Mouse (Mus musculus) adrenal gland, postnatal 4 days (tissue): Measurements from ENCODE around the gene Cbarp. TPM values are rescaled to one million over a fixed set of nuclear protein-coding genes. Genes with fewer than 3 reads are reported as not detected.

Experiments
- DNase-seq, 2 experiments: peaks; one replicate each; pipeline ENCODE4 v3.0.0; 2021 to 2022; ENCODE audit warnings: low spot score in 2 of 2, mixed read lengths in 2 of 2
- total RNA-seq, 2 experiments: library from RNA; stranded (reverse); gene quantifications; 2 replicates each; pipeline ENCODE4 v1.2.3; 2021

Gene Cbarp
- total RNA-seq, 2 experiments from 2014 or later, result 49.1 to 72.7 TPM

DNA sequence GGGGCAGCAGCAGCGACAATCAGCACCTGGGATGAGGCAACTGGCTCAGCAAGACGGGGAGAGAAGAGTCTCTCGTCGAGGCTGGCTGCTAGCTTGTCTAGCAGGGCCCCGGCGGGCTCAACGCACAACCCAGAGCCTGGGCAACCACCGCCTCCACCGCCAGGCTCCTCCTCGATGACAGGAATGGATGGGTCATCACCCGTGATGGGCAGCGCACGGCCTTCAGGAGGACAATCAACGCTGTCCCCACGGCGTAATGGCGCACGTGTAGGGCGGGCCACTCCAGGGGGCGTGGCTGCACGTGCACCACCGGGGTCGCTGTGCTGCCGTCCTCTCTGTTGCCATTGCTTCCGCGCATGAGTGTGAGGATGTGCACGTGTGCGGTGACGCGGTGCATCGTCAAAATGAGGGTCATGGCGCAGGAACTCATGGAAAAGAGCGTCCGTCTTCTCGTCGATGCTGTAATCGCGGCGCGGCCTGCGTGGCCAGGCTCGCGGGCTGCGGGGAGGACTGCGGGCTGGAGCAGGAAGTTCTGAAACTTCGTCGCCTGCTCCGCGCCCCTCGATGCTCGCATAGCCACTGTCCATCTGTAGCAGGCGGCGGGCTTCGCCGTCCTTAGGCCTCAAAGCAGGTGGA is 9.2 kb downstream of the Cbarp start:
- DNase-seq, result no peak

DNA sequence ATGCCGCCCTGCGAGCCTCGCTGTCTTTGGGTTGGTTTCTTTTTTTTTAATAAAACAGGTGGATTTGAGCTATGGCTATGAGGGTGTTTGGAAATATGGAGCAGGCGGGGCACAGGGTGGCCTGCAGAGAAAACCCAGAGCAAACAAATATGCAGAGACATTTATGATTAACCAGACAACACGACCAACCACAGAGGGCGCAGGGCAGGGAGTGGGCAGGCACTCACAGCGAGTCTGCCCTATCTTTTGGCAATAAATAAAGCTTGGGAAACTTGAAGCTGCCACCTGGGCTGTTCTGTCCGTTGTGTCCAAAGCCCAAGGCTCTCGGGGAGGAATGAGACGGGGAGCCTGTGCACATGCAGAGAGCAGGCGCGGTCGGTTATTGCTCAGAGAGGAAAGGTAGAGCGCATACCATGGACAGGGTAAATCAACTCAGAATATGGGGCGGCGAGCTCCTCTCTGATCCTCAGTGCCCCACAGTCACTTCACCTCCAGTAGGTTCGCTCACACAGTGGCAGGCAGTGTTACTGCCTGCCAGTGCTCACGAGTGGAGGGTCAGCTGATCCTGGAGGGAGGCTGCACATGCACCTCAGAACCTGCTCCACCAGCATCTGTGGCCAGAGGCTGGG is 10.1 kb downstream of the Cbarp start:
- DNase-seq, result no peak

- no peak for DNase-seq
These were observed 10.8 kb downstream of the Cbarp start for GRCm38 (mm10) chr10:80129846-80130245.

GRCm38 (mm10) chr10:80127920-80128319 is 12.7 kb downstream of the Cbarp start:
- DNase-seq, result no peak

GRCm38 (mm10) chr10:80123932-80124562 is 16.6 kb downstream of the Cbarp start:
- no peak for DNase-seq

DNA sequence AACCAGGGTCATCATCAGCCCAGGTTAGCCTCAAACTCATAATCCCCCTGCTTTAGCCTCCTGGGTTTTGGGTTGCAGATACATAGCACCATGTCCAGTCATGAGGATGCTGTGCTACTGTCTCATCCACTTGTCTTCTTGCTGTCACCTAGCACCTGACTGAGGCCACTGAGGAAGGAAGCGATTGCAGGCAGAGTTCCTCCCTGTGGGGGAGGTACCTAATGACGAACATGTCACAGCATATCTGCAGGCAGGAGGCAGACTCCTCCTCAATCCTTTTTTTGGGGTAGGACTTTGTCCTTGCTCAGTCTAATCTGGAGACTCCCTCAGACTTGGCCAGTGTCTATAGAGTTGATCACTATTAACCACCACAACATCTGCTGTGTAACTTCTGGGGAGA is 19.0 kb downstream of the Cbarp start:
- no peak for DNase-seq

DNA sequence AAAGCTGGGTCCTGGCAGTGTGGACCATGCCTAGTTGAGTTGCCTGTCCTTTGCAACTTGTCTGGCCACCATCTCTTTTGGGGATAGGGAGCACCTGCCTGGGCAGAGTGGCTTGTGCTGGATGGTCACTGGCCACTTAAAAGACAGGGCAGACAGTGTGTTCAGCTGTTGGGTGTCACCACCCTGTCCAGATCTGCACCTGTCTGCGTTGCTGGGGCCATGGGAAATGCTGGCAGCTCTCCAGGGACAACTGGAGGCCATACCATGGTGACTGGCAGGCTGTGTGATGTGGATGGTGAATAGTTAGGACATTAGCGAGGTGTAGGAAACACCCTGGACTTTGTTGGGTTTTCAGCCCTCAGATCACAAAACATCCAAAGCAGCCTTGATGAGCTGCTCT is 20.5 kb downstream of the Cbarp start:
- DNase-seq, result no peak

DNA sequence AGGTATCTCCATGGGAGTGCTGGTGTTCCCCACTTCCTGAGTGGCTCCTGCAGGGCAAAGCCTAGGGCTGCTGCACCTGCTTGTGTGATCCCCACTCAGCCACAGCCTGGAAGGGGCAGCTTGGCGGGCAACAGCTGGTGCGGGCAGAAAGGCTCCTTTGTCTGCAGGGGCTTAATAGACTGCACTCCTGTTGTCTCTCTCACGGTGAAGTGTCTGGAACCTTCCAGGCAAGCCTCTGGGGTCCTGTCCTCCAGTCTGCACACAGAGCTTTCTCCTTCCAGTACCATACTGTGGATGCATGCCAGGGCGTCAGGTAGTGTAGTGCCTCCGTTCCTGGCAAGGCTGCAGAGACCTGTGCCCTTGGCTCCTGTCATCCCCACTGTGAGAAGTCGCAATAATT is 22.1 kb downstream of the Cbarp start:
- DNase-seq, result no peak

DNA sequence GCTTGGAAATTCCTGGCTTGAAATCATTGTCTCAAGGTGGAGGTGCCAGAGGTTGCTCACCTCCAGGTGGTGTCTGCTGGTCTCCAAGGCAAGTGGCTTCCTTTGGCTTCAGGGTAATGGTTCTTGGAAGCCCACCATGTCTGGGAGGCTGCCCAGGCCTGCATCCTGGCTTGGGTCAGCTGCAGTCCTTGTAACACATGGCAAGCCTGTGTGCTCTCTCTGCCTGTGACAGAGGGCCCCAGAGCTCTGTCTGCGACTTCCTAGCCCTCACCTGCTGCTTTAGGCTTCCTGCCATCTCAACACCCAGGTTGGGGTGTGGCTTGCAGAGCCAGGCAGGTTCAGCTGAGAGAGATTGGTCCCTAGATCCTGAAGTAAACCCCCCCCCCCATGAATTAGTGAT is 22.9 kb downstream of the Cbarp start:
- no peak for DNase-seq

- DNase-seq, result no peak
These were observed 23.5 kb downstream of the Cbarp start for GRCm38 (mm10) chr10:80116927-80117691.

DNA sequence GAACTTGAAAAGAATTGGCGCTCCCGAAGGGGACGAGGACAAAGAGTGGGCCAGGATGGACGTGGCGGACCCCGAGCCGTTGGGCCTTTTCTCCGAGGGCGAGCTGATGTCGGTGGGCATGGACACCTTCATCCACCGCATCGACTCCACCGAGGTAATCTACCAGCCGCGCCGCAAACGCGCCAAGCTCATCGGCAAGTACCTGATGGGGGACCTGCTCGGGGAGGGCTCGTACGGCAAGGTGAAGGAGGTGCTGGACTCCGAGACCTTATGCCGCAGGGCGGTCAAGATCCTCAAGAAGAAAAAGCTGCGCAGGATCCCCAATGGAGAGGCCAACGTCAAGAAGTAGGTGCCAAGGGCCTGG is 24.1 kb downstream of the Cbarp start:
- no peak for DNase-seq

GRCm38 (mm10) chr10:80115944-80116335 is 24.7 kb downstream of the Cbarp start:
- DNase-seq, result no peak

DNA sequence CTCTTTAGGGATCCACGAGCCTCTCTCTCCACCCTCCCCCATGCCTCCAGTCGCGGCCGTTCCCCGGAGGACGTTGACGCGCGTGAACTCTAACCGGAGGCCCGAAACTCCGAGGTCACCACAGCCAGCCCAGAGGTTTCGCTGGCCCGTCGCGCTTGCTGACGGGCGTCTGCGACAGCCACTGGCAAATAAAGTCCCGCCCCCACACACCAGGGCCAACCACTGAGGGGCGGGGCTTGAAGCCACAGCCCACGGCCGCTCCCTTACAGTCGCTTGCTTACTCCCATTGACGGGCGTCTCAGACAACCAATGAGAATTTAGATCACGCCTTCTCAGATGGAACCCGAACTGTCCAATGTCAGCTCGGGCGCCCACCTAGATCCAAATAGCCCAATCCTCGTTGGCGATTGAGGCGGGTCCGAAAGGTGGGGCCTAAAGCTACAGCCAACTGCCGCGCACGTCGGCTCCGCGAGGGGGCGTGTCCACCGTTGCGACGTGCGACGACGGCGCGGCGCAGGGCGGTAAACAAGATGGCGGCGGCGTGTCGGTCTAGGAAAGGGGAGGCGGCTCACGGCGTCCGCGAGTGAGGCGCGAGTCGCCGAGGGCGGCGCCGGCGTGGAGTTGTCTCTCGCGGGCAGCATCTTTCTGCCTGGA is 25.2 kb downstream of the Cbarp start, which contains the start of gene Stk11:
Gene Stk11, plus strand, starts transcription at position 514 of the 654 bp plus-strand sequence.
- DNase-seq, result peak; percentile 94 to 97

GRCm38 (mm10) chr10:80114341-80115284 is 26.0 kb downstream of the Cbarp start:
- DNase-seq, result peak; percentile 86 to 95

DNA sequence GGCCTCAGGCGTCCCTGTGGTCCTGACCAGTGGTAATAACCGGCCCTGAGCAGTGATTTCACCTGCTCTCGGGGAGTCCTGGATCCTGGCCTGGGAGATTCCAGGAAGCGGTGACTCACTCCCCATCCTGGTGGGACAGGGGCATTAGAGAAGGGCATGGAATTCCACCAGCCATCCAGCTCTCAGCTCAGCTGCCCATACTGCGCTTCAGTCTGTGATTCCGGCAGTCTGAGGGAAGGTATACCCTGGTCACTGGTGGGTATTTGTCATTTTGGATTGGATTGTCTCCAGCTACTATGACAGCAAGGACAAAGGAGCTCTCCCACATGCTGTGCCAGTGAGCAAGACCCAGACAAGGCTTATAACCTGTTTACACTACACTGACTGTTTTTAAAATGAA is 33.0 kb downstream of the Cbarp start:
- no peak for DNase-seq

DNA sequence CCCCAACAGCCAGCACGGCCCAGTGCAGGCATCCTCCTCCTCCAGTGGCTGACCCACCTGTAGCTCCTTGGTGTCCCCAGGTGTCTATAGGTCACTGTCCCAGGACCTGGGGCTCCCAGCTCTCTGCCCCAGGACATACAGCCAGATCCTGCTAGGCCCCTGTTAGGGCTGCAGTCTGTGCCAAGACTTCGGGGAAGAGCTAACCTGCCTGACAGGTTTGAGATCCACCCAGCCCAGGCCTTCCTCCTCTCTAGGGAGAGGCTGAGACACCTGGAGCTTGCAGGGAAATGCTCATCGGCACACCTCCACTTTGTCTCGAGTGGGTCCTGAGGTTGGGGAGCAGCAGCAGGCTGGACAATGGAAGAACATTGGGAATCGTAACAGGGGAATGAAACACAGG is 34.7 kb downstream of the Cbarp start:
- DNase-seq, result no peak

GRCm38 (mm10) chr10:80105460-80105859 is 35.2 kb downstream of the Cbarp start, which contains the start of gene Sbno2:
Sbno2 (minus strand) TSS chr10:80105571.
- DNase-seq, result no peak

DNA sequence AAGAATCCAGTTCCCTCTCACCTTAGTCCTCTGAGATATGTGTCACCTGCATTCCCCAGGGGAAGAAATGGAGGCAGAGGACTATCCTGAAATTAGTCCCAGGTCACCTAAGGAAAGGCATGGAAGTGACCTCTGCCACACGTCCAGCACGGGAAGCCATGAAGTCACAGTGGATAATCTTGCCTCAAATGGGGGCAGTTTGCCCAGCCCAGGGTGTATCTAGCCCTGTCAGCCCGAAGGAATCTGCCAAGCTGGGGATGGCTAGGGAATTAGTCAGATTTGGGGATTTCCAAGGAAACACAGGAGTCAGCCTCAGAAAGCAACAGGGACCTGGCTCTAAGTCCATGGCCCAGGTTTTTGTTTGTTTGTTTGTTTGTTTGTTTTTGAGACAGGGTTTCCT is 36.5 kb downstream of the Cbarp start:
- no peak for DNase-seq

- DNase-seq, result no peak
These were observed 37.6 kb downstream of the Cbarp start for GRCm38 (mm10) chr10:80103032-80103431.

GRCm38 (mm10) chr10:80102216-80102915 is 38.3 kb downstream of the Cbarp start:
- DNase-seq, result peak; percentile 67 to 74
